Mouse (Mus musculus): ENCODE data around the gene Ccdc107. TPM values are rescaled to one million over a fixed set of nuclear protein-coding genes. Genes with fewer than 3 reads are reported as not detected.

Gene Ccdc107
- polyA plus RNA-seq, 1 experiment from 2014 or later = 73.8 TPM

DNA sequence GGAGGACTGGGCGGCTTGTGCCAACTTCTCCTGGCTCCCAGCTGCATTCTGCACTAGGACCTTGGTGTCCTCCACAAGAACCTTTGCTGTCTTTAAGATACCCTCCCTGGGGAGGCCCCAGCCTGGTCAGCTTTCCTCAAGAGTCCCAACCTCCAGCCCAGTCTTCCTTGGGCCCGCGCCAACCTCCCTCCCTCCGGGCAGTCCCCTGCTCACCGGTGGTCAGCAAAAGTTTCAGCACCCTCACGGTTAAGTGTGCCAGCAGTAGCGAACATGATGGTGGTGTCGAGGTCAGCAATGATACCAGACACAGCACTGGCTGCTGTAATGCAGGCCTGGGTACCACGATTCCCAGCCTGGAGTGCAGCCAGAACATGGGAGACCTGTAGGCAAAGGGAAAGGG is 43.3 kb downstream of the Ccdc107 start:
- no peak for ATAC-seq (ENCODE audit: low read depth)
- H3K4me2 ChIP-seq (ENCODE audit: low read depth, low read length) = no peak overlapping the region
- H3K27ac ChIP-seq (ENCODE audit: low read length) = no peak overlapping the region
- H3K27me3 ChIP-seq (ENCODE audit: control insufficient read depth, insufficient read depth, low read depth, low read length) = no peaks in the 10 kb centered on the region
- WGBS = 83% methylated on average over 9 of the region's 9 CpGs
- H3K9ac ChIP-seq (ENCODE audit: low read length) = no peak overlapping the region
- H3K9me3 ChIP-seq (ENCODE audit: control insufficient read depth, low read length) = no peaks in the 10 kb centered on the region
- H3K36me3 ChIP-seq (ENCODE audit: control insufficient read depth, insufficient read depth, low read length) = peaks cover 84% of the 10 kb centered on the region
- no peaks in the 10 kb centered on the region for H3K4me1 ChIP-seq (replicated peaks; ENCODE audit: control insufficient read depth, insufficient read depth, low read length)
- H3K4me3 ChIP-seq (ENCODE audit: low read length) = no peak overlapping the region

DNA sequence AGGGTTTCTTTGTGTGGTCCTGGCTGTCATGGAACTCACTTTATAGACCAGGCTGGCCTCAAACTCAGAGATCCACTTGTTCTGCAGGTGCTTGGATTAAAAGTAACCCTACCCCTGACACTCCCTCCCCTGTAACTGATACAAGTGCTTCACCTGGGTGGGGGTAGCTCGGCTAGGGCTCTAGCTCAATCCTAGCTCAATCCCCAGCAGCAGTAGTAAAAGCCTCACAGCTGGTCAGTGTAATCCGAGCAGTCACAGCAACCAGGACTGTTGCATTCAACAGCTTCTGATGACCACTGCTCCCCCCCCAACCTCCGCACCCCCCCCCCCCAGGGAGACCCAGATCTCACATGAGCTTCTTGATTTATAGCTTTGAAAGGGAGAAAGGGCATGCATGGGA is 49.3 kb downstream of the Ccdc107 start:
- ATAC-seq (ENCODE audit: low read depth) = no peak
- H3K27ac ChIP-seq (ENCODE audit: low read length) = no peak overlapping the region
- H3K9me3 ChIP-seq (ENCODE audit: control insufficient read depth, low read length) = no peaks in the 10 kb centered on the region
- no peak overlapping the region for H3K4me2 ChIP-seq (ENCODE audit: low read depth, low read length)
- H3K36me3 ChIP-seq (ENCODE audit: control insufficient read depth, insufficient read depth, low read length) = peaks cover 87% of the 10 kb centered on the region
- H3K9ac ChIP-seq (ENCODE audit: low read length) = no peak overlapping the region
- WGBS = 77% methylated on average over 3 of the region's 3 CpGs
- no peaks in the 10 kb centered on the region for H3K4me1 ChIP-seq (replicated peaks; ENCODE audit: control insufficient read depth, insufficient read depth, low read length)
- H3K4me3 ChIP-seq (ENCODE audit: low read length) = no peak overlapping the region
- H3K27me3 ChIP-seq (ENCODE audit: control insufficient read depth, insufficient read depth, low read depth, low read length) = no peaks in the 10 kb centered on the region

Other genes starting within 250 kb of the Ccdc107 start
- 0.21 and 0.39 TPM in 2 replicates for gene Atp8b5, start 225.7 kb upstream of the Ccdc107 start, polyA plus RNA-seq (2015; fragmentation: Nextera tagmentation; extraction: Ambion mirVana)
- 12.9 and 15.1 TPM in 2 replicates for gene Rusc2, start 110.9 kb upstream of the Ccdc107 start, polyA plus RNA-seq (2015; fragmentation: Nextera tagmentation; extraction: Ambion mirVana)
- gene Fam166b, start 63.8 kb upstream of the Ccdc107 start, polyA plus RNA-seq (2015; fragmentation: Nextera tagmentation; extraction: Ambion mirVana) = 0.87 and 1.4 TPM in 2 replicates
- gene Tesk1, start 51.0 kb upstream of the Ccdc107 start, polyA plus RNA-seq (2015; fragmentation: Nextera tagmentation; extraction: Ambion mirVana) = 2.2 and 3.4 TPM in 2 replicates
- 2.0 and 3.0 TPM in 2 replicates for gene Cd72, start 38.3 kb upstream of the Ccdc107 start, polyA plus RNA-seq (2015; fragmentation: Nextera tagmentation; extraction: Ambion mirVana)
- 0.25 and 0.74 TPM in 2 replicates for gene Sit1, start 9.2 kb upstream of the Ccdc107 start, polyA plus RNA-seq (2015; fragmentation: Nextera tagmentation; extraction: Ambion mirVana)
- 47.7 and 56.1 TPM in 2 replicates for gene Arhgef39, start 6.8 kb downstream of the Ccdc107 start, polyA plus RNA-seq (2015; fragmentation: Nextera tagmentation; extraction: Ambion mirVana)
- 5.5 and 6.4 TPM in 2 replicates for gene Car9, start 14.1 kb downstream of the Ccdc107 start, polyA plus RNA-seq (2015; fragmentation: Nextera tagmentation; extraction: Ambion mirVana)
- 203 and 218 TPM in 2 replicates for gene Tpm2, start 30.9 kb downstream of the Ccdc107 start, polyA plus RNA-seq (2015; fragmentation: Nextera tagmentation; extraction: Ambion mirVana)
- 69.5 and 70.9 TPM in 2 replicates for gene Creb3, start 69.4 kb downstream of the Ccdc107 start, polyA plus RNA-seq (2015; fragmentation: Nextera tagmentation; extraction: Ambion mirVana)
- 68.7 and 84.9 TPM in 2 replicates for gene Tln1, start 69.8 kb downstream of the Ccdc107 start, polyA plus RNA-seq (2015; fragmentation: Nextera tagmentation; extraction: Ambion mirVana)
- gene Rgp1, start 85.8 kb downstream of the Ccdc107 start, polyA plus RNA-seq (2015; fragmentation: Nextera tagmentation; extraction: Ambion mirVana) = 23.1 and 25.0 TPM in 2 replicates
- 21.0 and 21.3 TPM in 2 replicates for gene Gba2, start 86.0 kb downstream of the Ccdc107 start, polyA plus RNA-seq (2015; fragmentation: Nextera tagmentation; extraction: Ambion mirVana)
- 0.38 and 1.1 TPM in 2 replicates for gene Msmp, start 91.6 kb downstream of the Ccdc107 start, polyA plus RNA-seq (2015; fragmentation: Nextera tagmentation; extraction: Ambion mirVana)
- 11.1 and 11.6 TPM in 2 replicates for gene Npr2, start 139.0 kb downstream of the Ccdc107 start, polyA plus RNA-seq (2015; fragmentation: Nextera tagmentation; extraction: Ambion mirVana)
- 9.0 and 9.6 TPM in 2 replicates for gene Spag8, start 160.7 kb downstream of the Ccdc107 start, polyA plus RNA-seq (2015; fragmentation: Nextera tagmentation; extraction: Ambion mirVana)
- 120 and 127 TPM in 2 replicates for gene Hint2, start 163.6 kb downstream of the Ccdc107 start, polyA plus RNA-seq (2015; fragmentation: Nextera tagmentation; extraction: Ambion mirVana)
- 4.8 and 5.4 TPM in 2 replicates for gene Tmem8b, start 176.1 kb downstream of the Ccdc107 start, polyA plus RNA-seq (2015; fragmentation: Nextera tagmentation; extraction: Ambion mirVana)
- 2.2 and 2.8 TPM in 2 replicates for gene Fam221b, start 176.2 kb downstream of the Ccdc107 start, polyA plus RNA-seq (2015; fragmentation: Nextera tagmentation; extraction: Ambion mirVana)
- not detected in 2 replicates for gene Olfr70, start 207.9 kb downstream of the Ccdc107 start, polyA plus RNA-seq (2015; fragmentation: Nextera tagmentation; extraction: Ambion mirVana)
- 0.08 and 0.16 TPM in 2 replicates for gene Olfr71, start 217.4 kb downstream of the Ccdc107 start, polyA plus RNA-seq (2015; fragmentation: Nextera tagmentation; extraction: Ambion mirVana)
- 2.0 and 2.9 TPM in 2 replicates for gene Hrct1, start 234.3 kb downstream of the Ccdc107 start, polyA plus RNA-seq (2015; fragmentation: Nextera tagmentation; extraction: Ambion mirVana)
- gene Spaar, start 237.1 kb downstream of the Ccdc107 start, polyA plus RNA-seq (2015; fragmentation: Nextera tagmentation; extraction: Ambion mirVana) = 1.2 and 2.1 TPM in 2 replicates